Mouse (Mus musculus): ENCODE data around the gene Cpe. TPM values are rescaled to one million over a fixed set of nuclear protein-coding genes. Genes with fewer than 3 reads are reported as not detected.

The Cpe gene
- total RNA-seq, 2 experiments from 2014 or later: 223 to 229 TPM

- intact Hi-C loops (cut with DNase I): no loop called here
- DNase-seq: no peak
Observed at GRCm38 (mm10) chr8:64640599-64640998, 52.3 kb downstream of the Cpe start.

GRCm38 (mm10) chr8:64639676-64640075 lies 53.2 kb downstream of the Cpe start:
- intact Hi-C loops (cut with DNase I): no loop called here
- DNase-seq: no peak

DNA sequence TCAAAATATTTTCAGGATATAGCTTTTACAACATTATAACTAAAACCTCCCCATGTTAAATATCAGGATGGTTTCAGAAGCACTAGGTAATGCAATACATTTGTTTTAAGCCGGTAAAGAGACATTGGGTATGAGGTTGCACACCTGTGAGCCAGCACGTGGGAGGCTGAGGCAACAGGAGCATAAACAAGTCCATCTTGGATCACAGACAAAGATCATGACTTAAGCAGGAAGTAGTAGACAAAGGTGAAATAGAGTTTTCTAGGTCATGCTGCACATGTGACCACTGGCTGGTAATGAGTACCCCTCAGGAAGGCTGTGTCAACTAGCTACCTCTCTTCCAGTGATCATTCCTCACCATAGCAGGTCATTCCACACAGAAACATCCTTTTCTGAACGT lies 58.0 kb downstream of the Cpe start:
- intact Hi-C loops (cut with DNase I): no loop called here
- no peak for DNase-seq

GRCm38 (mm10) chr8:64634131-64634865 lies 58.6 kb downstream of the Cpe start:
- intact Hi-C loops (cut with DNase I): no loop called here
- no peak for DNase-seq

DNA sequence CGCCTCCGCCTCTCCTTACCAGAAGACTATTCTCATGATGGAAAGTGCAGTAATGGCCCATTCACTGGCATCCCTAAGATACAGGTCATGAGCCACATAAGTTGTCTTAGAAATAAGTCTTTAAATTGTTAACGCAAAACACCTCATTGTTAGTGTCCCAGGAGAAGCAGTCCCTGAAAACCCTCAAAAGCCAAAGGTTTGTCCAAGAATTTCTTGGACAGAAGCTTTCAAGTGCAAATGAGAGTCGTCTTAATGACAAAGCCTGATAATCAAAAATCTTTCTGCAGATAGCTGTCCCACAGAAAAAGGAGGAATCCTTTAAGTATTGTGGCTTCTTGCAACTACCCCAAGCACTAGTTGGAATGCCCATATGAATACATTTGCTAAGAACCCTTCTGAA lies 60.7 kb downstream of the Cpe start:
- intact Hi-C loops (cut with DNase I): no loop called here
- DNase-seq: no peak

- intact Hi-C loops (cut with DNase I): no loop called here
- DNase-seq: no peak
Observed at GRCm38 (mm10) chr8:64631761-64632160, 61.1 kb downstream of the Cpe start.

GRCm38 (mm10) chr8:64629034-64629760 lies 63.7 kb downstream of the Cpe start:
- no peak for DNase-seq
- intact Hi-C loops (cut with DNase I): no loop called here

DNA sequence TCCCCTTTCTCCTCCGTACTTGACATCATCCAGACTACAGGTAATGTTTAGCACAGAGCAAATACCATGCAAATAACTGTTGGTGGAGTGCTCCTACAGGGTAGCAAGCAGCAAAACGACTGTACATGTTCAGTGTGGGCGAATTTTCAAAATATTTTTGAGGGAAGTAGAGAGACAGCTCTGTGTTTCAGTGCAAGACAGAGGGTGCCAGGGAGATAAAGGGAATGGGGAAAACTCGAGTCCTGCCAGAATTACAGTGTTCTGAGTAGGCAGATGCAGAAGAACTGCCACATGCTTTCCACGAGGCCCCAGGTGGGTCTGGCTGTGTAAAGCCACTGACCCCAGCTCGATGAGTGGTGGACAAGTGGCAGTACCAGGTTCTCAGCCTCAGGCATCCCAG lies 64.8 kb downstream of the Cpe start:
- intact Hi-C loops (cut with DNase I): no loop called here
- no peak for DNase-seq

GRCm38 (mm10) chr8:64624603-64625037 lies 68.2 kb downstream of the Cpe start:
- intact Hi-C loops (cut with DNase I): no loop called here
- DNase-seq: no peak

- no peak for DNase-seq
- intact Hi-C loops (cut with DNase I): no loop called here
Observed at GRCm38 (mm10) chr8:64620365-64621150, 72.3 kb downstream of the Cpe start.

DNA sequence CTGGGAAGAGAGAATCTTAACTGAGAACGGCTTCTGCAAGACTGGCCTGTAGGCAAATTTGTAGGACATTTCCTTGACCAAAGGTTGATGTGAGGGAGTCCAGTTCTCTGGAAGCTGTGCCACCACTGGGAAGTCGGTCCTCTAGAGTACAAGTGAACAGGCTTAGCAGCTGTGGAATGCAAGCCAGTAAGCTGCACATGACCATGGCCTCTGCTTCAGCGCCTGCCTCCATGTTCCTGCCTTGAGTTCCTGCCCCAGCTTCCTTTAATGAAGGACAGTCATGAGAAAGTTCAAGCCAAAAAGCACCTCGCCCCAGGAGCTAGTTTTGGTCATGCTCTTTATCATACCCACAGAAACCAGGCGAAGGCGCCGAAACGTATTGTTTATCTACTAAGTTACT lies 73.2 kb downstream of the Cpe start:
- DNase-seq: no peak
- intact Hi-C loops (cut with DNase I): loop anchor here (2.0 kb wide), 1 partner anchor 73 kb away; the partner anchor contains the start of gene Cpe

- peak in 1 of 2 experiments; percentile 23 for DNase-seq
- intact Hi-C loops (cut with DNase I): loop anchor here (1.0 to 2.0 kb wide), 2 partner anchors 74 to 323 kb away; partner anchors contain the start of gene Cpe
Observed at GRCm38 (mm10) chr8:64618618-64619017, 74.2 kb downstream of the Cpe start.

DNA sequence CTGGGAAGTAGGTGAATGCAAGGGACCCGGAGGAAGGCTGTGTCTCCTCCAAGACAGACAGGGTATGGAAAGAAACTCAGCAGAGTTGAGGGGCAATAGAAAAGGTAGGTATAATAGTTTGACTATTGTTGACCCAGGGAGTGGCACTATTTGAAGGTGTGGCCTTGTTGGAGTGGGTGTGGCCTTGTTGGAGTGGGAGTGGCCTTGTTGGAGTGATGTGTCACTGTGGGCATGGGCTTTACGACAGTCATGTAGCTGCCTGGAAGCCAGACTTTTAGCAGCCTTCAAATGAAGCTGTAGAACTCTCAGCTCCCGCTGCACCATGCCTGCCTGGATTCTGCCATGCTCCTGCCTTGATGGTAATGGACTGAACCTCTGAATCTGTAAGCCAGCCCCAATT lies 76.3 kb downstream of the Cpe start:
- no peak for DNase-seq
- intact Hi-C loops (cut with DNase I): no loop called here

GRCm38 (mm10) chr8:64615459-64615858 lies 77.4 kb downstream of the Cpe start:
- intact Hi-C loops (cut with DNase I): no loop called here
- DNase-seq: no peak

DNA sequence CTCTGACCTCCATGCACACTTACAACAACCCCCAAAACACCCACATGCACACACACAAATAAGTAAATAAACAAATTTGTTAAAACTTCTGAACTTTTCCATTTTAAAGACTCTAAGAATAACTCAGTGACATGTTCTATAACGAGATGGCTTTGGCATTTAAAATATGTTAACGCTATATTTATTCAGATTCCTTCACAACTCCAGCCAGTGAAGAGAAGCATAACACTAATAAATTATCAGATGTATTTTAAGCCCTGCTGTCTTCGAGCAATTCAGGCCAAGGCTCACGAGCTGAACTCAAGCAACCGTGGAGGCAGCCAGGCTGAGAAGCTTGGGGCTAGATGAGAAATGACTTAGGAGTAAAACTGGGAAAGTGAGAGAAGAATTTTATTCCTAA lies 79.2 kb downstream of the Cpe start:
- DNase-seq: no peak
- intact Hi-C loops (cut with DNase I): no loop called here

GRCm38 (mm10) chr8:64611210-64611974 lies 81.5 kb downstream of the Cpe start:
- intact Hi-C loops (cut with DNase I): no loop called here

GRCm38 (mm10) chr8:64608931-64609330 lies 83.9 kb downstream of the Cpe start:
- intact Hi-C loops (cut with DNase I): no loop called here
- no peak for DNase-seq

More at GRCm38 (mm10) chr8:64611210-64611974, 81.5 kb downstream of the Cpe start:
- DNase-seq: no peak

- DNase-seq: no peak
- intact Hi-C loops (cut with DNase I): no loop called here
Observed at GRCm38 (mm10) chr8:64606015-64606414, 86.8 kb downstream of the Cpe start.

DNA sequence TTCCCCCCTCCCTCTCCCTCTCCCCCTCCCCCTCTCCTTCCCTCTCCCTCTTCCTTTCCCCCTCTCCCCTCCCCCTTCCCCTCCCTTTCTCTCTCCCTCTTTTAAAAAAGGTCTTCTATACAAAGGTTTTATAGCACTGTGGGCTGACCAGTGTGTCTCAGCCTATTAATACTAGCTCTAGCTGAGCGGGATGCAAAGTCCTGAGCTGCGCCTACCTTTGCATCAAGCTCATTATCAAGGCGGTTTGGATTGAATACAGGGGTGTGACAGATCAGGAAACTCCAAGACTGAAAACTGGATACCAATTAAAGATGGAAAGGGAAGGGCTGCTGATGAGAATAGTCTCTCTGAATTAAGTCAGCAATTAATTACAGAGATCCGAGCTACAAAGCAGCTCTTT lies 94.6 kb downstream of the Cpe start:
- intact Hi-C loops (cut with DNase I): no loop called here
- no peak for DNase-seq

Data from gastrocnemius, postnatal 36 days (tissue).